Mouse (Mus musculus): Measurements from ENCODE around the gene Ang. TPM values are rescaled to one million over a fixed set of nuclear protein-coding genes. Genes with fewer than 3 reads are reported as not detected.

Ang gene
- total and polyA plus RNA-seq, 2 experiments, result 249 to 671 TPM

DNA sequence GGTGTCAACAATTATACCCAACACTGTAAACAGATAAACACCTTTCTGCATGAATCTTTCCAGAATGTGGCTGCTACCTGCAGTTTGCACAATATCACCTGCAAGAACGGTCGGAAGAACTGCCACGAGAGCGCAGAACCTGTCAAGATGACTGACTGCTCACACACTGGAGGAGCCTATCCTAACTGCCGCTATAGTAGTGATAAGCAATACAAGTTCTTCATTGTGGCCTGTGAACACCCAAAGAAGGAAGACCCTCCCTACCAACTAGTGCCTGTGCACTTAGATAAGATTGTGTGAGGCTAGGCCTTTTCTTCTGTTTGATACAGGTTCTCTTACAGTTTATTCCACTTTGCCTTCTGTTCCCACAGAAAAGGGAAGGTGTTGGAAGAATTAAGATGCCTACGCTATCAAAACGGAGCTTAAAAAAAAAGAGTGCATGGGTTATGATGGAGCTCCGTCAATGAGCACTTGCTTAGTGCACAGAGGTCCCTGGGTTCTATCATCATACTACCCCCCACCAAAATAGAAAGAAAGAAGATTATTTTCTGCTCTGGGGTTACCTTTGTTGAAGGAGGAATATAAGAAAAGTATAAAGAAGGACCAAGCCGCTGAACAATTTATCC, 39.5 kb downstream of the Ang start:
- Histone ChIP-seq H3K27me3 (ENCODE audit: control insufficient read depth, insufficient read depth, low read length) (no peaks in the 10 kb centered on the region), H3K9ac (ENCODE audit: low read depth, low read length) (no peak overlapping the region), H3K27ac (replicated peaks; ENCODE audit: insufficient read depth, low read depth, low read length) (no peak overlapping the region), H3K4me1 (ENCODE audit: control insufficient read depth, insufficient read depth, low read length) (no peaks in the 10 kb centered on the region), H3K79me2 (ENCODE audit: control insufficient read depth, insufficient read depth, low read length) (no peaks in the 10 kb centered on the region), H3K4me3 (ENCODE audit: insufficient read depth, low read depth, low read length) (no peak overlapping the region), H3K36me3 (ENCODE audit: control insufficient read depth, insufficient read depth, low read length) (no peaks in the 10 kb centered on the region)
- WGBS, result 84% methylated on average over 9 of the region's 9 CpGs
- DNase-seq (ENCODE audit: extremely low read depth, low read depth, low spot score), result no peak
- TF ChIP-seq CTCF (IDR thresholded peaks at IDR 0.05; ENCODE audit: low read depth, low read length), result no peak
- TF ChIP-seq POLR2A (IDR thresholded peaks at IDR 0.05; ENCODE audit: extremely low read depth, insufficient read depth, low read length), result no peak

DNA sequence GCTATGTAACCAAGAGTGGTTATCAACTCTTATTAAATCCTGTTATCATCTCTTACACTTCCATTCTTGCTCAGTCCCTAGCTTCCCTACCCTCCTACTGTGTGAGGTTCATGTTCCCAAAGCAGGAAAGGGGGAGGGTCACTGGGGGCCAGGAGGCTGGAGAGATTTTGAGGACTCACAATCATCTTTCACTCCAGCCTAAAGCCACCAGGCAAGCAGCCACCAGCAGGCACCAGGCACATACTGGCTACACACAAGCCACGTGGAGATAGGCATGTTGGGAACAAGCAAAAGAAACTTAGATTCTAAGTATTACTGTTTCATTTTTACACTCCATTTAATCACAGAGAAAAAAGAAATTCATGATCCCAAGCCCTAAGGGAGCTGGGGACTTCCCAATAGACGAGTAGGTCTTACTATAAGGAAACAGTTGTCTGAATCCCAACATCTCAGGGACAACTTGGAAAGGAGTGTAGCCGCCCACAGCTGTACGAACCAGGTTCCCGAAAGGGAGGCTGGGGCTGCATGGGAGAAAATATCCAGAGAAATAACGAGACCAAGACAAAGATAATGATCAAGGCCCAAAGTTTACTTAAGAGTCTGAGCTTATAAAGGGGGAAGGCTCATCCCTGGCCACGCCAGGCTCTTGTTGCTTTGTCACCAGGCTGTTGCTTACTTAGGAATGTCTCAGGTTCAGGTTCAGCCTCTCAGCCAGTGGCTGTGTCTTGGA, 40.3 kb downstream of the Ang start:
- H3K9ac ChIP-seq (ENCODE audit: low read depth, low read length), result no peak overlapping the region
- no peaks in the 10 kb centered on the region for H3K27me3 ChIP-seq (ENCODE audit: control insufficient read depth, insufficient read depth, low read length)
- 71% methylated on average over 7 of the region's 7 CpGs for WGBS
- H3K4me1 ChIP-seq (ENCODE audit: control insufficient read depth, insufficient read depth, low read length), result no peaks in the 10 kb centered on the region
- H3K27ac ChIP-seq (replicated peaks; ENCODE audit: insufficient read depth, low read depth, low read length), result no peak overlapping the region
- TF ChIP-seq CTCF (IDR thresholded peaks at IDR 0.05; ENCODE audit: low read depth, low read length) (no peak), POLR2A (IDR thresholded peaks at IDR 0.05; ENCODE audit: extremely low read depth, insufficient read depth, low read length) (no peak)
- no peak overlapping the region for H3K4me3 ChIP-seq (ENCODE audit: insufficient read depth, low read depth, low read length)
- no peaks in the 10 kb centered on the region for H3K79me2 ChIP-seq (ENCODE audit: control insufficient read depth, insufficient read depth, low read length)
- DNase-seq (ENCODE audit: extremely low read depth, low read depth, low spot score), result no peak
- no peaks in the 10 kb centered on the region for H3K36me3 ChIP-seq (ENCODE audit: control insufficient read depth, insufficient read depth, low read length)

DNA sequence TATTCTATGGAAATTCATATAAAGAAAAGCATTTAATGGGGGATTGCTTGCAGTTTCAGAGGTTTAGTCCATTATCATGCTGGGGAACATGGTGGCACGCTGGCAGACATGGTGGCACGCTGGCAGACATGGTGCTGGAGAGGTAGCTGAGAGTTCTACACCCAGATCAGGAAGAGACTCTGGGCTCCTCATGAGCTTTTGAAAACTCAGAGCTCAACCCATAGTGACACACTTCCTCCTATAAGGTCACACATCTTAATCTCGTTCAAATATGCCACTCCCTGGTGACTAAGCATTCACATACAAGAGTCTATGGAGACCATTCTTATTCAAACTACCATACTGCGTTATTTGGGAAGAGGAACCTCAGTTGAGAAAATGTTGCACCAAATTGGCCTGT, 41.4 kb downstream of the Ang start:
- WGBS, result 88% methylated on average over 4 of the region's 4 CpGs
- peak; percentile 3 for DNase-seq (ENCODE audit: extremely low read depth, low read depth, low spot score)
- TF ChIP-seq CTCF (IDR thresholded peaks at IDR 0.05; ENCODE audit: low read depth, low read length) (no peak), POLR2A (IDR thresholded peaks at IDR 0.05; ENCODE audit: extremely low read depth, insufficient read depth, low read length) (no peak)
- H3K79me2 ChIP-seq (ENCODE audit: control insufficient read depth, insufficient read depth, low read length), result no peaks in the 10 kb centered on the region
- H3K36me3 ChIP-seq (ENCODE audit: control insufficient read depth, insufficient read depth, low read length), result no peaks in the 10 kb centered on the region
- no peak overlapping the region for H3K9ac ChIP-seq (ENCODE audit: low read depth, low read length)
- no peak overlapping the region for H3K27ac ChIP-seq (replicated peaks; ENCODE audit: insufficient read depth, low read depth, low read length)
- H3K27me3 ChIP-seq (ENCODE audit: control insufficient read depth, insufficient read depth, low read length), result no peaks in the 10 kb centered on the region
- no peak overlapping the region for H3K4me3 ChIP-seq (ENCODE audit: insufficient read depth, low read depth, low read length)
- H3K4me1 ChIP-seq (ENCODE audit: control insufficient read depth, insufficient read depth, low read length), result no peaks in the 10 kb centered on the region

DNA sequence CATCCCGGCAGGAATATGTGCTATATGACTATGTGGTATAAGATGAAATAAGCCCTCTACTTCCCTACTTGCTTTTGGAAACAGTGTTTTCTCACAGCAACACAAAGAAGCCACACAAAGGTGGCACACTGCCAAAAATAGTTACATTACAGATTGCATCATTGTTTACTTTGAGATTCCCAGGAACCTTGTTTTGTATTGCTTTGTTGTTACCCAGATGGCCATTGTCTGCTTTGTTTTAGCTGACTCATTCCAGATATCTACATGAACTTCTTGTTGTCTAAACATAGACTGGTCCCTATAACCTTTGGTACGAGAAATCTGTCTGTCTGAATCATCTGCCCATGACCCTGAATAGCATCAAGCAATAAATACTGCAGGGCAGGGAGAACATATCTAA, 49.4 kb downstream of the Ang start:
- Histone ChIP-seq H3K27me3 (ENCODE audit: control insufficient read depth, insufficient read depth, low read length) (no peaks in the 10 kb centered on the region), H3K4me1 (ENCODE audit: control insufficient read depth, insufficient read depth, low read length) (no peaks in the 10 kb centered on the region), H3K36me3 (ENCODE audit: control insufficient read depth, insufficient read depth, low read length) (no peaks in the 10 kb centered on the region), H3K27ac (replicated peaks; ENCODE audit: insufficient read depth, low read depth, low read length) (no peak overlapping the region), H3K79me2 (ENCODE audit: control insufficient read depth, insufficient read depth, low read length) (no peaks in the 10 kb centered on the region), H3K9ac (ENCODE audit: low read depth, low read length) (no peak overlapping the region), H3K4me3 (ENCODE audit: insufficient read depth, low read depth, low read length) (no peak overlapping the region)
- peak; percentile 10 for DNase-seq (ENCODE audit: extremely low read depth, low read depth, low spot score)
- no peak for TF ChIP-seq POLR2A (IDR thresholded peaks at IDR 0.05; ENCODE audit: extremely low read depth, insufficient read depth, low read length)
- no peak for TF ChIP-seq CTCF (IDR thresholded peaks at IDR 0.05; ENCODE audit: low read depth, low read length)
- 66% methylated on average over 2 of the region's 2 CpGs for WGBS

DNA sequence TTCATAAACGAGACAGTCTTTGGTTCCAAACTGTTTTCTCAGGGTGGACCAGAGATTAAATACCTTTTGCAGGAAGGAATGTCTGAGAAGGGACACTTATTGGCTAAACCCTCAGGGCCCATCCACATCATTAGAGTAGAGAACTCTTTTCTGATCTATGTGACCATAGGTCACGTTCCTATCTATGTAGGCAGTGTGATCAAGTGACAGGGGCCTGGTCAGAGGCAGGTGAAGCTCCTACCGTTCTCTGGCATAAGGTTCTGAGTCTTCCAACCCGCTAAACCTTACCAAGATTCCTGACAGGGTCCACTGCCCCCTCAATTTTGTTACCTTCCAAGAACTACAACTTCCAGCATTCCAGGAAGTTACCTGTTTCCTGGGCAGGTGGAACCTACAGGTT, 51.2 kb downstream of the Ang start:
- DNase-seq (ENCODE audit: extremely low read depth, low read depth, low spot score), result no peak
- H3K9ac ChIP-seq (ENCODE audit: low read depth, low read length), result no peak overlapping the region
- H3K36me3 ChIP-seq (ENCODE audit: control insufficient read depth, insufficient read depth, low read length), result no peaks in the 10 kb centered on the region
- H3K4me1 ChIP-seq (ENCODE audit: control insufficient read depth, insufficient read depth, low read length), result no peaks in the 10 kb centered on the region
- no peak overlapping the region for H3K4me3 ChIP-seq (ENCODE audit: insufficient read depth, low read depth, low read length)
- WGBS, result 87% methylated on average over 4 of the region's 4 CpGs
- H3K27me3 ChIP-seq (ENCODE audit: control insufficient read depth, insufficient read depth, low read length), result no peaks in the 10 kb centered on the region
- no peaks in the 10 kb centered on the region for H3K79me2 ChIP-seq (ENCODE audit: control insufficient read depth, insufficient read depth, low read length)
- no peak overlapping the region for H3K27ac ChIP-seq (replicated peaks; ENCODE audit: insufficient read depth, low read depth, low read length)
- no peak for TF ChIP-seq CTCF (IDR thresholded peaks at IDR 0.05; ENCODE audit: low read depth, low read length)
- TF ChIP-seq POLR2A (IDR thresholded peaks at IDR 0.05; ENCODE audit: extremely low read depth, insufficient read depth, low read length), result no peak

DNA sequence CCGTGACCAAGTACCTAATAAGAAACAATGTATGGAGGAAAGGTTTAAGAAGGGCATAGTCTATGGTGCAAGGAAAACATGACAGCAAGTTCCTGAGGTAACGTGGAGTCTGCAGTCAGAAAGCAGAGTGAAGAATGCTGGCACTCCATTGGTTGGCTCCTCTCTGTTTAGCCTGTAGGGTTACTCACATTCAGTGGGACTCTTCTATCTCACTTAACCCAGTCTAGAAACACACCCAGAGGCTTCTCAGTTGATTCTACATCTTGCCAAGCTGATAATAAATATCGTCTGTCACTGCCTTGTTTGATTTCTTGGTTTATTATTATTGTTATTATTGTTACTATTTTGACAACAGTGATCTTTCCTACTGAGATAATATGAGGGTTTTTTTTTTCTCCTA, 51.6 kb downstream of the Ang start:
- no peak overlapping the region for H3K27ac ChIP-seq (replicated peaks; ENCODE audit: insufficient read depth, low read depth, low read length)
- TF ChIP-seq POLR2A (IDR thresholded peaks at IDR 0.05; ENCODE audit: extremely low read depth, insufficient read depth, low read length), result no peak
- no peak for TF ChIP-seq CTCF (IDR thresholded peaks at IDR 0.05; ENCODE audit: low read depth, low read length)
- 91% methylated on average over 3 of the region's 3 CpGs for WGBS
- H3K4me1 ChIP-seq (ENCODE audit: control insufficient read depth, insufficient read depth, low read length), result no peaks in the 10 kb centered on the region
- no peak for DNase-seq (ENCODE audit: extremely low read depth, low read depth, low spot score)
- H3K79me2 ChIP-seq (ENCODE audit: control insufficient read depth, insufficient read depth, low read length), result no peaks in the 10 kb centered on the region
- no peak overlapping the region for H3K9ac ChIP-seq (ENCODE audit: low read depth, low read length)
- H3K36me3 ChIP-seq (ENCODE audit: control insufficient read depth, insufficient read depth, low read length), result no peaks in the 10 kb centered on the region
- H3K27me3 ChIP-seq (ENCODE audit: control insufficient read depth, insufficient read depth, low read length), result no peaks in the 10 kb centered on the region
- H3K4me3 ChIP-seq (ENCODE audit: insufficient read depth, low read depth, low read length), result no peak overlapping the region

All from liver, adult 2 months (tissue).